Mouse (Mus musculus): Measurements from ENCODE around the gene Thy1.

The Thy1 gene

DNA sequence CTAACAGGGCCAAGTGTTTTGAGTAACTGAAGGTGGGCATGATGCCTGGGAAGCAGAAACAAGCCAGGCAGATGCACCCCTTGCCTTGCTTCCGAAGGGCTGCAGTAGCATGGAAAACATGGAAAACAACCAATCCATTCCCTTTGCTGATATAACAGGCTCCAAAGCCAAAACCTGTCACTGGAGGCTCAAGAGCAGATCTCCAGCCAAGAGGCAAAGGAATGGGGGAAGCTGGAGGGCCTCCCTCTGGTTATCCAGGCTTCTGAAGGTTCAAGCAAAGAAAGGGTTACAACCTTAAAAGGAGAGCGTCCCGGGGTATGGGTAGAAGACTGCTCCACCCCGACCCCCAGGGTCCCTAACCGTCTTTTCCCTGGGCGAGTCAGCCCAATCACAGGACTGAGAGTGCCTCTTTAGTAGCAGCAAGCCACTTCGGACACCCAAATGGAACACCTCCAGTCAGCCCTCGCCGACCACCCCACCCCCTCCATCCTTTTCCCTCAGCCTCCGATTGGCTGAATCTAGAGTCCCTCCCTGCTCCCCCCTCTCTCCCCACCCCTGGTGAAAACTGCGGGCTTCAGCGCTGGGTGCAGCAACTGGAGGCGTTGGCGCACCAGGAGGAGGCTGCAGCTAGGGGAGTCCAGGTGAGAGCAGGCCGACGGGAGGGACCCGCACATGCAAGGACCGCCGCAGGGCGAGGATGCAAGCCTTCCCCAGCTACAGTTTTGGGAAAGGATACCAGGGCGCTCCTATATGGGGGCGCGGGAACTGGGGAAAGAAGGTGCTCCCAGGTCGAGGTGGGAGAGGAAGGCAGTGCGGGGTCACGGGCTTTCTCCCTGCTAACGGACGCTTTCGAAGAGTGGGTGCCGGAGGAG is at the start of gene Thy1:
Gene Thy1, plus strand, starts transcription at position 549 of the 872 bp plus-strand sequence.
- peak; percentile 22 for DNase-seq (ENCODE audit: low spot score)

DNA sequence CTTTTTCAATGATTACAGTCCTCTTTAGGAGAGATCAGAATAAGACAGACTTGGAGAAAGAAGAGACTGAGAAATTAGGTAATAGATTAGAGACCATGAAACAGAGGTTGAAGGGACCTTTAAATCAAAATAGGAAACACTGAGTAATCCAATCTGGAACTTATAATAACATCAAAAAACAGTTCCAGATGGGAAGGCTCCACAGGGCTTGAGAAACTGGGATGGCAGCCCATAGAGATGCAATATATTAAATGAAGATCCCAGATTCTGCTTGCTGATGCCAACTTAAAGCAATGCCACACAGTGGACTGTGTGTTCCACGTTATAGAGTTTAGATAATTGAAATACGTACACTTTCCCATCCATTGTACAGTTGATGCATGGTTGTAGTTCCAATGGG is 45.5 kb upstream of the Thy1 start:
- DNase-seq (ENCODE audit: low spot score) = no peak

DNA sequence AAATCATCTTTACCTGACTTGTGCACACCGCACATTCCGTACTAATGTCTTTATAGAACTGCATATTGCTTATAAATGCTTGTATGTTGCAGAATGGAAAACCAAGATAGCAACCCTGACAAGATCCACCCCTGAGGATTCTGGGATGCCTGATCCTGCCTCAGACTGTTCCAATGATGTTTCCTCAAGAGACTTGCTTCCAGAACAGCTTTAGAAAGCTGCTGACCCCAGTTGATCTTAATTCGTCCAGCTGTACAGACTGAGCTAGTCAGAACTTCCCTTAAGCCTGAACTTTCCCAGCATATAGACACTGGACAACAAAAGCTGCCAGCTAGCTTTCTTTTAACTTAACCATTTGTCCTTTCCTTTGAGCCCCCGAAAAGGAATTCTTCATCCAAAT is 44.3 kb upstream of the Thy1 start:
- DNase-seq (ENCODE audit: low spot score) = no peak

DNA sequence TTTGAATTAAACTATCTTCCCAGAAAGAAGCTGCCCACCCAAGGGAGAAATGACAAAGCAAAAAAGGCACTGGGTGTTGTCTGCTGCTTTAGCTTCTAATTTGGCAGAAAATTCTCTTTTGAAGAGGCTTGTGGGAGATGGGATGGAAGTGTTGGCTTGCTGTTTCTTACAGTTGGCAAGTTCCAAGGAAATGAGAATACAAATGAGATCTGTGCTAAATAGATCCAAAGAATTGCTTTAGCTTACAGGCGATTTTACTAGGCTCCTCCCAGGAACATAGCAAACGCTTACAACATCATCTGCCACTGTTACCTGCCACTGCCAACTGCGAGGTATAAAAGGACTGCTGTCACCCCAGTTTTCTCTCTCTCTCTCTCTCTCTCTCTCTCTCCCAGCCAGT is 38.8 kb upstream of the Thy1 start:
- DNase-seq (ENCODE audit: low spot score) = no peak

DNA sequence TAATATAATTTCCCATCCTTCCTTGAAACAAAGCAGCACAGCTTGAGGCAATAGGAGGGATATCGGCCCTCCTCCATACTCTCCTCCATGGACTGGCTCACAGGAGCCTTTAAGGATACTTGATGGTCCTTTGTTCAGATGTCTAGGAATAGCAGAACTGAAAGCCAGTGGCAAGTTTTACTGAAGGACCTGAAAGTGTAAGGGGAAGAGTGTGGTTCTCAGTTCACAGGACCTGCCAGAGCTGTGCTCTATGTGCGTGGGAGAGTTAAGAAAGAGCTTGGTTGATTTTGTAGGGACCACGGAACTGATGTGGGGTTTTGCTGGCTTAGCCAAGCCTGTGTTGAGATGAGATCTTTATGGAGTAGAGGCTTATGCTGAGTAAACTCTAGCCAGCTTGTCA is 37.9 kb upstream of the Thy1 start:
- DNase-seq (ENCODE audit: low spot score) = no peak

DNA sequence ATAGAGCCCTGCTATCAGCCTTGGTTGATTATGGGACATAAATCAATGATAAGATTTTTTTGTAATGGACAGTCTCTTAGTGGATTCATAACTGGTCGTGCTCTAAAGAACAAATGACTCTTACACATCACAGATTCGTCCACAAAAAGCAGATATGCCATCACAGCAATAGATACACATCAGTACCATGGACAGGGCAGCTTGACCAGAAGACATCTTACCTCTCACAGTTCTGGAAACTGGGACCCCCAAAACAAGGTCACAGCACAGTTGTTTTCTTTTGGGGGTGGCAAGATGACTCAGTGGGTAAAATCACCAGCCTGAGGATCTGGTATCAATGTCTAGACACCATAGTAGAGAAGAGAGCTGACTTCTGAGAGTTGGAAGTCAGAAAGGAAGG is 35.9 kb upstream of the Thy1 start:
- no peak for DNase-seq (ENCODE audit: low spot score)

DNA sequence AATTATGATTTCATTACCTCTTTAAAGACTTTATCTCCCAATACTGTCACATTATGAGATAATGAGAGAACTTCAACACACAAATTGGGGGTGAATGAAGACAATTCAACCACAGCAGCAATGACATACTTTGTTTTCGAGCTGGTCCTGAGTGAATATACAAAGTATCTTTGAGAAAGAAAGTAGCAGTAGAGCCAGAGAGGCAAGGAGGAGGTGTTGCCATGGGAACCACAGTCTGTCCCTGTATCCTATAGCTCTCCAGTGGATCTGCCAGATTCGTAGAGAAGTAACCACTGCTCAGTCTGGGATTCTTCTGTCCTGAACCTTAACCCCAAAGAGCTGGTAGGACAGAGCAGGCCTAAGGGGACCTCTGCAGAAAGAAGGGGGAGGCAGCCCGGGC is 35.2 kb upstream of the Thy1 start:
- no peak for DNase-seq (ENCODE audit: low spot score)

DNA sequence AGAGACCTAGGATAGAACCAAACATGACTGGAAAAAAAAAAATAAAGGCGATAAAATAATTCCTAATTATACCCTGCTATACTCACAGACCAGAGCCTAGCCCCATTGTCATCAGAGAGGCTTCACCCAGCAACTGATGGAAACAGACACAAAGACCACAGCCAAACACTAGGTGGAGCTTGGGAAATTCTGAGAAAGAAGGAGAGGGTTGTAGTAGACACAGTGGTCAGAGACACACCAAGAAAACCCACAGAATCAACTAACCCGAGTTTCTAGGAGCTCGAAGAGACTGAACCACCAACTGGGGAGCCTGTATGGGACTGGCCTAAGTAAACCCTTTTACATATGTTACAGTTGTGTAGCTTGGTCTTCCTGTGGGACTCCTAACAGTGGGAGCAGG is 32.3 kb upstream of the Thy1 start:
- no peak for DNase-seq (ENCODE audit: low spot score)

DNA sequence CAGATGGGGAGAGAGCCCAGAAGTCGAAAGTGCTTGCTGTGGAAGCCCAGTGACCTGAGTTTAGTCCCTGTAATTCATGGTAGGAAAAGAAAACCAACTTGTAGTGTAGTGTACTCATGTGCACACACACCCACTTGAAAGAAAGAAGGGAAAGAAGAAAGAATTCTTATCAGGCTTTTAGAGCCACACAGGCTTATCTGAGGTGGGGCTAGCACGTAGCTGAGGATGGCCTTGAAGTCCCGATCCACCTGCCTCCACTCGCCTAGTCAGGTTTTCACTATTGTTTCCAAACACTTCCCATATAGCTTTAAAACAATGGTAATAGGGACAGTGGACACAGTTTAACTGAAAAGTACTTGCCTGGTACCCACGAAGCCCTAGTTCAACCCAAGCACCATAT is 31.5 kb upstream of the Thy1 start:
- no peak for DNase-seq (ENCODE audit: low spot score)

DNA sequence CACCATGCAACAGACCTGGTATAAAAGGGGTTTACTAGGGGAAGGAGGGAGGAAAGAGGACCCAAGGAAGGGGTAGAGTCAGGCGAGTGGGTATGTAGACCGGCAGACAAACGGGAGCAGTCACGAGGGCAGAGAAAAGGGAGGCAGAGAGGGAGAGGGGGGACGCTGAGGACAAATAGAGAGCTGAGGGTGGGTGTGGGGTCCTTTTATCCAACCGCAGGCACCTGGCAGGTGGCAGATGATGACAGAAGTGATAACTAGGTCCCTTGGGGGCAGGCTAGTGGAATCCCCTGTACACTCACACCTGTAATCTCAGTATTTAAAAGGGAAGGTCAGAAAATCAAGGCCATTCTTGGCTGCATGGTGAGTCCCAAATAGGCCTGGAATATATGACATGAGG is 31.0 kb upstream of the Thy1 start:
- DNase-seq (ENCODE audit: low spot score) = no peak

DNA sequence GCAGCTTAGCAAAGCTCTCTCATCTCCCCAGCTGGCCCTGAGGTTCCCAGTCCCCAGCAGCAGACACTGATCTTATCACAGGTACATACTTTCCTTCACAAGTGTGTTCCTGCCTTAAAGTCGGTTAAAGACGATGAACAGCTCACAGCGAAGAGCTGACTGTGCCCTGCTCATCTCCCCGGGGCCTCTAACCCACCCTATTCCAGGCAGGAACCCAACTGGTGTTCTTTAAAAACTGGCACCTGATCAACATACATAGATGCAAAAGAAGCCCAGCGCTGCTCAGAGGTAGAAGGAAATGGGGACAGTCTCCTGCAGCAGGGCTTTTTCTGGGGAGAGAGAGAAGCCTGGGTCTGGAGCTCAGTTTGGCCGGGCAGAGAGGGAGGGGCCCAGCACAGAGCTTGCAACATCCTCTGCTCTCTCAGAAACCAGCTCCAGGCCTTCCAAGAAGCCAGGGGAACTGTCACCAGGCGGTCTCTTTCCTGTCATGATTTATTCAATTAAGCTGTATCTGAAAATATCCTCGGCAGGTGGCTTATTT is 30.4 kb upstream of the Thy1 start:
- DNase-seq (ENCODE audit: low spot score) = no peak

DNA sequence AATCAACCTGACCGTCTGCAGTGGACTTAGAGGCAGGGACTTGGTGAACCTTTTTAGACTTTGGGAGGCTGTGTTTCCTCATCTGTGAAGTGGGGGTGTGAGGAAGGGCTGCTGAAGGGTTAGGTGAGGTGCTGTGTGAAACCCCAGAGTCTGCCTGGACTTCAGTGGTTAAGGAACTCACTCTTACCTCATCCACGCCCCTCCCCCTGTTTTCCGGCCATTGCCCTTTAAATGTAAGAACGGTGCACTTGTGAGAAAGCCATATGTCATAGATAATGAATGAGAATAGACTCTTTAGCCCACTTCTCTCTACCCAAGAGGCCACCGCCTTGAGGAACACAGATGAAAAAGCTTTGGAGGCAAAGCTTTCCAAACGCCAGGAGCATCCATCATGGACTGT is 29.4 kb upstream of the Thy1 start:
- no peak for DNase-seq (ENCODE audit: low spot score)

DNA sequence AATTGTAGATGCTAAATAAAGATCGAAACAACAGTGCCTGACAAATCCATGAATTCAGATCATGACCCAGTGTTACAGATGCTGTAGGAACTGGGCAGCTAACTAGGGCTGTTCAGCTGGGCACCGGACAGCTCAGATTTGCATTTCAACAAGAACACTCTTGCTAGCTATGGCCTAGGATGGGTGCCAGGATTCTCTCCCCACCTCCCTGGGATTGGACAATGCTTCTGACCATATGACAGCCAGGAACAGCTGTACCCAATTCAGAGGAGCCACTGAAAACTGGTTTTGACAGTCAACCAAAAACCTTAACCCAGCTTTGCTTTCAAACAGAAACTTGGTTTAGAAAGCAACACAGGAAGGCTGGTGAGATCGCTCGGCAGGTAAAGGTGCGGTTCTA is 26.9 kb upstream of the Thy1 start:
- DNase-seq (ENCODE audit: low spot score) = no peak

DNA sequence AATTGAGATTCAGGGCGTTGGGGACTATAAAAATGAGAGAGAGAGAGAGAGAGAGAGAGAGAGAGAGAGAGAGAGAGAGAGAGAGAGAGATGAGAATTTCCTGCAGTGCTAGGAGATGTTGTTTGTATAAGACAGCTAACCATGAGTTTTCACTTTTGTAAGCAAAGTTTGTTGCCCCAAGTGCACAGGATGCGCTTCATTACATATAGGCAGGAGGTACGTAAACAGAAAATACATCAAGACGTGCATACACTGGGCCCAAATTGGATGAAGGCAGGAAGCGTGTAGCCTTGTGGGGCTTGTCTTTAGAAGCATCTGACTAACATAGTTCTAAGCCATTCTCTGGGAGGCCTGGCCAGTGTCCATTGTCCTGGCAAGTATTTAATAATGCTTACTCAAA is 25.3 kb upstream of the Thy1 start:
- DNase-seq (ENCODE audit: low spot score) = no peak

DNA sequence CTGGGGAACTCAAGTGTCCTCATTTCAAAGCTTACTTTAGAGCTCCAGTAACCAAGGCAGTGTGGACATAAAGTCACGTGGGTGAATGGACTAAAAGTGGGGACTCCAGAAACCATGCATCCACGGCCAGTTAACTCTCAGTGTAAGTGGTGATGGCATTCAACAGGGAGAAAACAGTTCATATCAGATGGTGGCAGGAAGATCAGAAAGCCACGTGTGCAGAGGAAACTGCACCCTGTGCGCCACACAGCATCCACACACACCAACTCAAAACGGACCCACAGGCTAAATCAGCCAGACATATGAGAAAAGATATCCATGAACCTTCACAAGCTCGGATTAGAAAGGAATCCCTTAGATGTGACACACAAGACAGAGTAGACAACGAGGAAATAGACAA is 23.2 kb upstream of the Thy1 start:
- DNase-seq (ENCODE audit: low spot score) = no peak

DNA sequence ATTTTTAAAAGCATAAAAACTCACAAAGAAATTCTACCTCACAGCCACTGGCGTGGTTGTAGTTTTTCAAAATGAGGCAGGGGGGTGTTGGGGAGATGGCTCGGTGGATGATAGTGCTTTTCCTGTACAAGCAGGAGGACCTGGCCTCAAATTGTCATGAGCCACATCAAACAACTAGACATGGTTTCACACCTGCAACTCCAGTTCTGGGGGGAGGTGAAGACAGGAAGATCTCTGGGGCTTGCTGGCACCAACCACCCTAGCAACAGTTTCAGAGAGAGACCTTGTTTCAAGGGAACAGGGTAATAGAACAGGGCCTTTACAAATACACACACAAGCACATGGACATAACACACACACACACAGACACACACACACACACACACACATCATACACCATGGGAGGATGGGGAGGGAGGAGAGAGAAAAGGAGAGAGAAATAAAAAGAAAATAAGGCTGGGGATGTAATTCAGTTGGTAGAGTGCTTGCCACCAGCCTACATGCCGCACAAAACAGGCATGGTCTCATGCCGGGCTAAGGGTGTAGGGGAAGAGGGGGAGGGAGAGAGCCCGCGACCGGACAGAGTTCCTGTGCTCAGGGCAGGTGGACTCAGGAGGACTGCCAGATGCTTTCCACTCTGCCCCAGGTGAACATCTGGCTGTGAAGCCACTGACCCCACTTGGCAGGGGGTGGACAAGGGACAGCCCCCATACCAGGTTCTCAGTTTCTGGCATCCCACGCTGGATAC is 20.9 kb upstream of the Thy1 start:
- no peak for DNase-seq (ENCODE audit: low spot score)

DNA sequence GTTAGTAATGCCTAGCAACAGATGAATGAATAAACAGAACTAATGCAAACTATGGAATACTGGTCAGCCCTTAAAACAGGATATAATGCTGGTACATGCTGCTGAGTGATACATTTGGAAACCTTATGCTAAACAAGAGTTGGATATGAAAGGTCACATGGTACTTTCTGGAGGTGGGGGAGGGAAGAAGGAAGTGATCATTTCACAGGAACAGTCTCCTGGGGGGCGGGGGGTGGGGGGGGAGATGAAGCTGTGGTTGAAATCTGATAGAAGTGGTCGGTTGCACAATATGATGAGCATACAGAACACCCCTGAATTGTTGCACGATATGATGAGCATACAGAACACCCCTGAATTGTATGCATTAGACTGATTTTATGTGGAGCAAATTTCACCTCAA is 19.1 kb upstream of the Thy1 start:
- no peak for DNase-seq (ENCODE audit: low spot score)

DNA sequence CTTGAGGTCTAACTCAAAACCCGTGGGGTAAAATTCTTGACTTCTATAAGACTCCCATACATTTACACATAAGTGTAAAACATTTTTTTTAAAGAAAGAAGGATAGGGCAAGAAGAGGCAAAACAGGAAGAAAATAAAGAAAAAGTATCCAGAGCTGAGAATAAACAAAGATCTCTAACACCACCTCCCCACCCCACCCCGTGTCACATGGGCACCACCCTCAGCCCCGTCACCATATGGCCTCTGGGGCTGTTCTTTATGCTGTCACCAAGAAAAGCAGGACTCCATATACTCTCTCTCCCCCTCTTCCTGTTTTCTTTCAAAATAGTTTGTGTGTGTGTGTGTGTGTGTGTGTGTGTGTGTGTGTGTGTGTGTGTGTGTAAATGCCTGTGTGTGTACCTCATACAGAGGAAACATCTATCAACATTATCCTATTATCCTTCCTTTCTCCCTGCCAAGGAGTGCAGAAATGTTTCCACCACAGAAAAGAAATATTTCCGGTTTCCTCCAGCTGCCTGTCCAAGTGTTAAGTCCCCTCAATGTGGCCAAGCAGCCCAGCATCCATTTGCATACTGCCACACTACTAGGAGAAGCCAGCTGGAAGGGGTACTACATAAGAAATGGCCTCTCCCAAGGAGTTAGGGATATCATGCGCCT is 13.5 kb upstream of the Thy1 start:
- no peak for DNase-seq (ENCODE audit: low spot score)

DNA sequence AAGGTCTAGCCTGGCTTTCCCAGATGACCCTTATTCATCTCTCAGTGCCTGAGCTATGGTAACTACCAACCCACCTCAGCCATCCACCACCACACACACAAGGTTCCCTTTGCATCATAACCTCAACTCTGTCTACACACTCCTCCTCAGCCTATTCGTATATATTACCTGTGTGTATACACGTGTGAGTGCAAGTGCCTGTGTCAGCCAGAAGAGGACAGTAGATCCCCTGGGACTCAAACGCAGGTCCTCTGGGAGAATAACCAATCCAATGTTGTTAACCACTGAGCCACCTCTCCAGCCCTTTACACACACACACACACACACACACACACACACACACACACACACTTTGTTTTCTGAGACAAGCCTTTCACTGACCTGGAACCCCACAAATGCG is 12.5 kb upstream of the Thy1 start:
- DNase-seq (ENCODE audit: low spot score) = no peak

DNA sequence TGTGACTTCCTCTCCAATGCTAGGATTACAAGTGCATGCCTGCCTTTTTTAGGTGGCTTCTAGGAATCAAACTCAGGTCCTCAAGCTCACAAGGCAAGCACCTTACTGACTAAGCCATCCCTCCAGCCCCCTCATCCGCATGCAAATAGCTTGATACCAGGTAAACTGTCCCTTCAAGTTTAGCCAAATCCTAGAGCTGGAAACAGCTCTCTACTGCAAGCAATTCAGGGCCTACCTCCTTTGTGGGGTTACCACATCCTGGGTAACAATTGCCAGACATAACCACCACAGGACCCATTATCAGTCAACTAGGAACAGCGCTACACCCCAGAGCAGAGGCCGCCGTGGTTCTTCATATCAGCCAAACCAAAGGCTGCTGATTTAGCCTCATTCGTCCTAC is 12.1 kb upstream of the Thy1 start:
- DNase-seq (ENCODE audit: low spot score) = no peak

DNA sequence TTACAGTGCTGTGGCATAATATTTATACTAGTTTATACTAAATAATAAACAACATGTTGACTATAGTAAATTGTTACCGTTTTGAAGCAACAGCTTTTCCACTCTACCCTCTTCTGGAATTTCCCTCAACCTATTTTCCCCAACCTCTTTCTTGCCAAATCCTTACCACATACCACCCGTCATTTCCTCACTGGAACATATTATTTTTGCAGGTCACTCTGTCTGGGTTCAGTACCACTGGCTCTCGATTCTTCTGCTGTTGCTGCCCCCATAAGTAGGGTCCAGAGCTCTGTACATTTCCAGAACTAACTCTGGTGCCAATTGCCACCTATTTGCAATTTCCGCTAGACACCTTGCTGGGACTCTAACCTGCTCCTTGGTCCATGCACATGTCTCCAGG is 11.2 kb upstream of the Thy1 start:
- no peak for DNase-seq (ENCODE audit: low spot score)

DNA sequence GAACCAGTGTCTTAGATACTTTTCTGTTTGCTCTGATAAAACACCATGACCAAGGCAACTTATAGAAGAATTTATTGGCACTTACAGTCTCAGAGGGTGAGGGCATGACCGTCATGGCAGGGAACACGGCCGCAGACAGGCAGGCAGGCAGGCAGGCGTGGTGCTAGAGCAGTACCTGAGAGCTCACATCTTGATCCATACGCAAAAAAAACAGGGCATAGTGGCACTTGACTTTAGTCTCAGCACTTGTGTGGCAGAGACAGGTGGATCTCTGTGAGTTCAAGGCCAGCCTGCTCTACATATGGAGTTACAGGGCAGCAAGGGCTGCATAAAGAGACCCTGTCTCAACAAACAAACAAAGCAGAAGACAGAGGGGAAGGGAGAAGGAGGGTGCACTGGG is 9.9 kb upstream of the Thy1 start:
- no peak for DNase-seq (ENCODE audit: low spot score)

Data from ovary, postnatal 14 days (tissue).